Mouse (Mus musculus): ENCODE data around the gene Col25a1.

Col25a1 gene

DNA sequence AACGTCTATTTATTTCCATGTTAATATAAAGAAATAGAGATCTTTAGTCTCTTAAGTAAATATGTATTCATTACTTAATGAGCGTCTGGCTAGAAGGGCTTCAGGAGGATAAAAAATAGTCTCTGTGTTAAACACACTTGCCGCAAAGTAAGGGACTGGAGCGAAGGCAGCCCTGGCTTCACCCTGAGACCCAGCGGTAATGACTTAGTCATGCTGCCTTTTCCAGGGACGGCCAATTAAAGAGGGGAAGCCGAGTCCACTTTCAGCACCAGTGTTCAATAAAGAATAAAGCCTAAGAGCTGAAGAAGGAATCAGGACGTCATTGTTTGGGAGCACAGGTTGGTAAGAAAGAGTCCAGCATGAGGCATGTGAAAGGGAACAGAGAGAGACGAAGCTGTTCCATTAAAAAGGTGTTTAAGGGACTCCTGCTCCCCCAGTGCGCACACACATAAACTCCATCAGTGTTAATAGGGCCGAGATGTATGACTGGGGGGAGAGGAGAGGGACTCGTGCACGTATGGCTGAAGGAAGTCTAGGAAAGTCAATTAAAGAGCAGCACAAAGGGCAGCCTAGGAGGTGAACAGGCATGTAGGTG lies 30.1 kb downstream of the Col25a1 start:
- DNase-seq (ENCODE audit: low spot score in 2 of 2): no peak

GRCm38 (mm10) chr3:130166875-130167274 lies 35.6 kb downstream of the Col25a1 start:
- no peak for DNase-seq (ENCODE audit: low spot score in 2 of 2)

DNA sequence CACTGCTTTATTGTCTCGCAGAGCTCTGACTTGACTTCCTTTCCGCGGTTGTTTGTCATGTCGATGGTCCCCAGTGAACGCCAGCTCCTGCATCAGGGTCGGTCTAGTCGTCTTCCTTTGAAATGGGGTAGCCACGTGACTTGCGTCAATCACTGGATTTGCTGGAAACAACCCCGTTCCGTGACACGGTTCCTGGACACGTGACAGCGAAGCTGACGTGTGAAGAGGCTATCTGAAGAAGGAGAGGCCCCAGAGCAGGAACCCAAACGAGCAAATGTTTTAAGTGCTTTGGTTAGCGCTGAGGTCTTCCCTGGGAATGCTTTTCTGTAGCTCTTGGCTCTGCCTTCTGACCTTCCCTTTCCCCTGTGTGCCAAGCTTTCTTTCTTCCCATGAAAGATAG lies 41.5 kb downstream of the Col25a1 start:
- DNase-seq (ENCODE audit: low spot score in 2 of 2): no peak

DNA sequence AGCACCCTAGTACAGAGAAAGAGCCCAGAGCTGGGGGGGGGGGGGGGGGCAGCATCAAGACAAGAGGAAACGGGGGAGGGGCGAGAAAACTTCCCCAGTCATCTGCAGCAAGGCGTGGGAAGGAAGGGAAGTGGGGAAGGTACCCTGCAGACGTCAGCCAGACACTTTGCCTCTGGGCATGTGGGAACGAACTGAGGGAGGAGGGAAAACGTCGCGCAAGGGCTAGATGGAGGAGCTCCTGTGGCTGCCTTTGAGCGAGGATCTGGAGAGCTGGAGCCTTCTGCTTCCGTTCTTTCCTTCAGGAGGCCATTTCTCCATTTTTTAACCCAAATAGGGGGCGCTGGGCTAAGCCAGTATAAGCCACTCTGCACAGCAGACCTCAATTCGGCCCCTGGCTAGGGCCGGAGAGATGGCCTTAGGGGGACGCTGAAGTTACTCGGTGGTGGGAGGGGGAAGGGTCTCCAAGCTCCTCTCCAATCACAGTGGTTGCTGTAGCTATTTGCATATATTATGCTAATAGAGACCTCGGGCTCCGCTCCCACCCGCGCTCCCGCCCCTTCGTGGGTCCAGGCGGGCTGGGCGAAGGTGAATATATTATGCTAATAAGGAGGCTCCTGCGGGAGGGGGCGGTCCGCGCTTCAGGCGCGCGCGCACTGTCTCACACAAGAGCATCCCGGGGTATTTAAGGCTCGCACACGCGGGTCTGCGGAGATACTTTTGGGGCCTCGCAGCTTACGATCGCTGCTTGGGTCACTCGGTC lies 49.1 kb downstream of the Col25a1 start:
- DNase-seq (ENCODE audit: low spot score in 2 of 2): peak; percentile 88 to 91

DNA sequence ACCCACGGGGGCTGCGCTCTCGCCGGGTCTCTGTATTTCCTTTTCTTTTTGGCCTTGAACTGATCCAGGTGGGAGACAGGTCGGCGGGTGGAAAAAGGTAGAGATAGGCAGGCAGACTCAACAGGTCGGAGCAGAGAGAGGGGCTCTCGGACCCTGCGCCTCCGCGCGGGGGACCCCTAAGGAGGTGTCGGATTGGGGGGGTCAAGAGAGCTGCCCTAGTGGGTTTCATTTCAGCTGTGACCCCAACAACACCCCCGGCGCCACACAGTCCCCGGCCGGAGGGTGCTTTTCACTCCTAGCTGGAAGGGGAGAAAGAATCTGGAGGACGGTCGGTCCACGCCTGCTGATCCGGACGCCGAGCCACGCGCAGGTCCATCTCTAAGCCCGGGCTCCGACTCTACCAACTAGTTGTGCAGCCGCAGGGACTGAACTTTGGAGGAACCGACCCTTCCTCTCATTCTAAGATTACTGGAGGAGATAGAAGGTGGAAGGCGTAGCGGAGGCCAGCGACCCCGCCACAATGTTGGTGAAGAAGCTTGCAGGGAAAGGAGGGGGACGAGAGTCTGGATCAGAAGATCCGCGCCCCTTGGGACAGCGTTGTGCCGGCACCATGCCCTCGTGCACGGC lies 49.8 kb downstream of the Col25a1 start:
- DNase-seq (ENCODE audit: low spot score in 2 of 2): peak in 1 of 2 experiments; percentile 31

DNA sequence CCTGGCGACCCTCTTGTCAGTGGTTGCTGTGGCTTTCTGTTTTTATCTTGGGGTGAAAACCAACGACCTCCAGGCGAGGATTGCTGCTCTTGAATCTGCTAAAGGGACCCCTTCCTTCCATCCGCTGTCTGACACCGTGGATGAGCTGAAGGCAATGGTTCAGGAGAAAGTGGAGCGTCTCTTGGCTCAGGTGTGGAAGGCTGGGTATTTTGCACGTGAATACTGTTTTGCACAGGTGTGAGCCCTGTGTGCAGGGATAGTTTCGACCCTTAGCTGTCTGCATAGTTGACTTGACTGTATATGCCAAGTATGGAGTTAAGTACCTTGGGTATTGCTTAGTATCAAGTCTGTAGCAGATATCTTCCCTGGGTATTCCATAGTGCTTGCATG lies 50.3 kb downstream of the Col25a1 start:
- no peak for DNase-seq (ENCODE audit: low spot score in 2 of 2)

DNA sequence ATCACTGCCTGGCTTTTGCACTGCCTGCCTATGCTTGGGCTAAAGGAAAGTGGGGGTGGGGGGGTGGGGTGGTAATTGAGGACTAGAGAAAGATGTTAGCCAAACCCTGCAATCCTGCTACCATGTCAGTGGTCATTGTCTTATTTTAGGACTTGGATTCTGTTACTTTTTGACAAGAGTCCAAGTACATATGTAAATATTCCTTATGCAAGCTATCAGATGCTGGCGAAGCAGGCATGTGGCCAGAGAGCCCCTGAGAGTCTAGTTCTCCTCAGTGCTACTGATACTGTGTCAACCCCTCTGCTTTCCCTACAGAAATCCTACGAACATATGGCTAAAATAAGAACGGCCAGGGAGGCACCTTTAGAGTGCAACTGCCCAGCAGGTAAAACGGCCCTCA lies 51.1 kb downstream of the Col25a1 start:
- DNase-seq (ENCODE audit: low spot score in 2 of 2): no peak

DNA sequence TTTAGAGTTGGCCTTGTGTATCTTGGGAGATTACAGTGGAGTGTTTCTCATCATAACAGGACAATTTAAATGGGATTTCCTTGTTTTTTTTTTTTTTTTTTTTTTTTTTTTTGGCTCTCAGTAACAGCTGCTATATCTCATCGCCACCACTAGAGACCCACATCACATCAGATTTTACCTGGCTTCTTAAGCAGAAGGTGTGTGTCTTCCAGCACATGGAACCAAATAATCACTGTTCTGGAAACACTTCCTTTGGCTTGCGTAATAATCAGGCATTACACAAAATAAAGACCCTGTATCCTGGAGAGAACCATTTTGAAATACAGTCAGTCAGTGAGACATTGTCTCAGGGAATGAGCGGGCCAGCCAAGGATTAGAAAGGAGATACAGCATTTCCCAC lies 53.8 kb downstream of the Col25a1 start:
- no peak for DNase-seq (ENCODE audit: low spot score in 2 of 2)

GRCm38 (mm10) chr3:130187588-130187987 lies 56.3 kb downstream of the Col25a1 start:
- no peak for DNase-seq (ENCODE audit: low spot score in 2 of 2)

- no peak for DNase-seq (ENCODE audit: low spot score in 2 of 2)
Measured at GRCm38 (mm10) chr3:130193450-130193849, 62.1 kb downstream of the Col25a1 start.

- no peak for DNase-seq (ENCODE audit: low spot score in 2 of 2)
Measured at GRCm38 (mm10) chr3:130214631-130215030, 83.3 kb downstream of the Col25a1 start.

DNA sequence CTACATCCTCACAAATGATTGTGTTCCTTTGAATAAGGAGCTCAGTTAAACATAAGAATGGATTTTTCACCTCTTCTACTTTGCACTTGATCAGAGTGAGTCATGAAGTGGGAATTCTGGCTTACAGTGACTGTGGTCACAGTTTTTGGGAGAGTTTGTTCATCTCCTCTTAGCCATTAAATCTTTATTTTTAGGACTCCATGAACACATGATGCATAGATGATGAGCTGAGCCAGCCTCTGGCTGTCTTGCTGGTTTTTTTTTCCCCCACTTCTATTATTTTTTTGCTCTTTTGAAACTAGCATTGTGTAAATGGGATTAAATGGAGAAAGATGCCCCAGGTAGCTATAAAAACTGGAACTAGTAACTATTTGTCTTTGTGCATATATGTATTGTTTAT lies 84.8 kb downstream of the Col25a1 start:
- DNase-seq (ENCODE audit: low spot score in 2 of 2): no peak

DNA sequence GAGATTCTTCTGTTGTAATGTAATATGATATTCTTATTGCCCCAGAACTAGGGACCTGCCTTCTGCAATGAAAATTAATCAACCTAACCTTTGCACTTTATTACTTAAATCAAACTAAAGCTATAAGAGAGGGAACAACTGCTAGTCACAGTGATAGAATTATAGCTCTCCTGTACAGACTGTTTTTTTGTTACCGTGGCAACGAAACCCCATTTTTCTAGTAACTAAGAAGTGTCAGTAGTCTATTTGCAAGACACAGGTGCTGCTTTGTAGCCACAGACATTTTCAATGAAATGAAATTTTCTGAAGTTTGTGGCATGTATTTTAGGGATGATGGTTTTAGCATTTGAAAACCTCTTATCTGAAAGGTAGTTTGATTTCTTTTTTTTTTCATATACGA lies 85.3 kb downstream of the Col25a1 start:
- no peak for DNase-seq (ENCODE audit: low spot score in 2 of 2)

GRCm38 (mm10) chr3:130217705-130218104 lies 86.4 kb downstream of the Col25a1 start:
- no peak for DNase-seq (ENCODE audit: low spot score in 2 of 2)

DNA sequence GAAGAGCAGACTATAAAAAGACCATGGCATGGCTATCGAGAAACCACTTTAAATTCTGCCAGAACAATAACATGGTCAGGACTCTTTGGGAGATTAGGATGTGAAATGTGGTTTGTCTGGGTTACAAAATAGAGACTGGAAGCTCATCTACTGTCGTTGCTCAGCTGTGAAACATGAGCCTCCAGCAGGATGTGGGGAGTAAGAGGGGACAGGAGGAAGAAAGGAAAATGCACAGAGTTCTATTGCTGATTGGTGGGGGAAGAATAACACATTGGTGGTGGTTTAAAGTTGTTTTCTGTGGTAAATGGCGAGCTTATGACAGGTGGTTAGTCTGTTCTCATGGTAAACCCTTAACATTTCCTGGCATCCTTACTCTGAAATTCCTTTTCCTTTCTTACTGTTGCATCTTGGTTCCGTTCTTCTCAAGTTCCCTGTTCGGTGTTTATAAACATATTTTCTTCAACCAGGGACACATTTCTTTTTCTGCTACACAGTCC lies 87.0 kb downstream of the Col25a1 start:
- no peak for DNase-seq (ENCODE audit: low spot score in 2 of 2)

DNA sequence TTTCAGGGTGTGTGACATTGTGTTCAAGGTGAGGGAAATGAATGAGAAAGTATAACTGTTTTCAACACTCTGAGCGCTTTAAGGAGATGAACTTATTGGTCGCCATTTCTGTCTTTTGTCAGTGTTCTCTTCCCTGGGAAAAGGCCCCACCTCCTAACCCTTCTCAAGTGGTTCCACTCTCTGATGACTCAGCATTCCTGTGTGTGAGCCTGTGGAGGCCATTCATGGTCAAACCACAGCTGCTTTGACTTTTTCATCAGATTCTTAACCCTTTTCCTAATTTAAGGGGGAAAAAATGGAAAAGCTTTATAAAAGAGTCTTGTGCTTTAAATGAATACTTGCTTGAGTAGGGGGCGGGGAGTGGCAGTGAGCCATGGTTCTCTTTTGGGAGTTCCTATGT lies 89.5 kb downstream of the Col25a1 start:
- no peak for DNase-seq (ENCODE audit: low spot score in 2 of 2)

- no peak for DNase-seq (ENCODE audit: low spot score in 2 of 2)
Measured at GRCm38 (mm10) chr3:130228186-130228585, 96.9 kb downstream of the Col25a1 start.

- no peak for DNase-seq (ENCODE audit: low spot score in 2 of 2)
Measured at GRCm38 (mm10) chr3:130232944-130233343, 101.6 kb downstream of the Col25a1 start.

DNA sequence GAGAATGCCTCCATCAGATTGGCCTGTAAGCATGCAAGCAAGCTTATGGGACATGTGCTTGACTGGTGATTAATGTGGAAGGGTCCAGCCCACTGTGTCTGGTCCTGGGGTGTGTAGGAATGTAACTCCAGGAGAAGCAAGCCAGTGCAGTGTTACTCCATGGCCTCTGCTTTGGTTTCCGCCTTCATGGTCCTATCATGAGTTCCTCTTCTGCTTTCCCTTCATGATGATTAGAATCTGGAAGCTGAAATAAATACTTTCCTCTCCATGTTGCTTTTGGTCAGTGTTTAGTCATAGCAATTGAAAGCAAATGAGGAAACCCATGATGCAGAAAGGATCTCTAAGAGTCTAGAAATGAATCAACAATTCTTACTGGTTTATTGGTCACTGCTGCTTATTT lies 103.9 kb downstream of the Col25a1 start:
- no peak for DNase-seq (ENCODE audit: low spot score in 2 of 2)

- no peak for DNase-seq (ENCODE audit: low spot score in 2 of 2)
Measured at GRCm38 (mm10) chr3:130236129-130236528, 104.8 kb downstream of the Col25a1 start.

GRCm38 (mm10) chr3:130237852-130238251 lies 106.6 kb downstream of the Col25a1 start:
- DNase-seq (ENCODE audit: low spot score in 2 of 2): no peak

- DNase-seq (ENCODE audit: low spot score in 2 of 2): no peak
Measured at GRCm38 (mm10) chr3:130241924-130242323, 110.6 kb downstream of the Col25a1 start.

Data from right cerebral cortex, postnatal 10 days (tissue).